Mouse (Mus musculus) cortical plate, adult 2 months (tissue): ENCODE measurements around the gene Mtnr1b.

Source experiments
- CTCF ChIP-seq: fragments of 200-500 bp; IDR thresholded peaks from 2 replicates; pipeline ENCODE4 v1.5.1; 2011; ENCODE audit warnings: mild to moderate bottlenecking, control low read depth, low read length; ENCODE audit not compliant: insufficient read depth; ENCODE audit errors: extremely low read depth
- POLR2A ChIP-seq: fragments of 200-500 bp; IDR thresholded peaks from 2 replicates; pipeline ENCODE4 v1.6.1; 2011; ENCODE audit warnings: mild to moderate bottlenecking, low read length, control low read depth; ENCODE audit not compliant: insufficient read depth; ENCODE audit errors: extremely low read depth

- TF ChIP-seq CTCF (no peak), POLR2A (no peak)
These were observed 23.6 kb downstream of the Mtnr1b start for GRCm38 (mm10) chr9:15850749-15851148.
